Mouse (Mus musculus): ENCODE measurements around the gene Ccnt1.

GRCm38 (mm10) chr15:98514146-98514545 lies 56.6 kb downstream of the Ccnt1 start:
- TF ChIP-seq GATA1 (IDR thresholded peaks at IDR 0.05; ENCODE audit: low read length) (no peak), TAL1 (IDR thresholded peaks at IDR 0.05; ENCODE audit: low read length) (no peak)
